Mouse (Mus musculus): ENCODE data around the gene Ddah1. TPM values are rescaled to one million over a fixed set of nuclear protein-coding genes. Genes with fewer than 3 reads are reported as not detected.

The Ddah1 gene
- polyA plus RNA-seq, 1 experiment: 69.3 TPM

GRCm38 (mm10) chr3:145798042-145798441 is 39.6 kb downstream of the Ddah1 start:
- no peak overlapping the region for H3K27ac ChIP-seq (ENCODE audit: insufficient read depth, low read length)
- no peaks in the 10 kb centered on the region for H3K27me3 ChIP-seq (ENCODE audit: control insufficient read depth, insufficient read depth, low read length)
- WGBS: 88% methylated on average over 10 of the region's 10 CpGs
- no peak overlapping the region for H3K4me3 ChIP-seq (replicated peaks; ENCODE audit: insufficient read depth, low read depth, low read length)
- no peak for DNase-seq
- TF ChIP-seq CTCF (IDR thresholded peaks at IDR 0.05; ENCODE audit: borderline replicate concordance, insufficient read depth, low read depth, low read length): no peak
- TF ChIP-seq POLR2A (IDR thresholded peaks at IDR 0.05; ENCODE audit: borderline replicate concordance, insufficient read depth, low read length): no peak
- H3K4me1 ChIP-seq (ENCODE audit: control insufficient read depth, insufficient read depth, low read length): no peaks in the 10 kb centered on the region

- no peak for TF ChIP-seq POLR2A (IDR thresholded peaks at IDR 0.05; ENCODE audit: borderline replicate concordance, insufficient read depth, low read length)
- TF ChIP-seq CTCF (IDR thresholded peaks at IDR 0.05; ENCODE audit: borderline replicate concordance, insufficient read depth, low read depth, low read length): no peak
- Histone ChIP-seq H3K4me3 (replicated peaks; ENCODE audit: insufficient read depth, low read depth, low read length) (no peak overlapping the region), H3K27ac (ENCODE audit: insufficient read depth, low read length) (no peak overlapping the region), H3K27me3 (ENCODE audit: control insufficient read depth, insufficient read depth, low read length) (no peaks in the 10 kb centered on the region), H3K4me1 (ENCODE audit: control insufficient read depth, insufficient read depth, low read length) (no peaks in the 10 kb centered on the region)
- no peak for DNase-seq
- 65% methylated on average over 6 of the region's 6 CpGs for WGBS
Measured at GRCm38 (mm10) chr3:145798751-145799188, 40.3 kb downstream of the Ddah1 start.

GRCm38 (mm10) chr3:145799365-145799764 is 40.9 kb downstream of the Ddah1 start:
- no peak for DNase-seq
- Histone ChIP-seq H3K4me1 (ENCODE audit: control insufficient read depth, insufficient read depth, low read length) (no peaks in the 10 kb centered on the region), H3K27me3 (ENCODE audit: control insufficient read depth, insufficient read depth, low read length) (no peaks in the 10 kb centered on the region), H3K4me3 (replicated peaks; ENCODE audit: insufficient read depth, low read depth, low read length) (no peak overlapping the region), H3K27ac (ENCODE audit: insufficient read depth, low read length) (no peak overlapping the region)
- TF ChIP-seq CTCF (IDR thresholded peaks at IDR 0.05; ENCODE audit: borderline replicate concordance, insufficient read depth, low read depth, low read length) (no peak), POLR2A (IDR thresholded peaks at IDR 0.05; ENCODE audit: borderline replicate concordance, insufficient read depth, low read length) (no peak)
- WGBS: 45% methylated on average over 3 of the region's 3 CpGs

- 80% methylated on average over 6 of the region's 6 CpGs for WGBS
- H3K4me1 ChIP-seq (ENCODE audit: control insufficient read depth, insufficient read depth, low read length): no peaks in the 10 kb centered on the region
- no peak overlapping the region for H3K4me3 ChIP-seq (replicated peaks; ENCODE audit: insufficient read depth, low read depth, low read length)
- no peak for DNase-seq
- TF ChIP-seq CTCF (IDR thresholded peaks at IDR 0.05; ENCODE audit: borderline replicate concordance, insufficient read depth, low read depth, low read length) (no peak), POLR2A (IDR thresholded peaks at IDR 0.05; ENCODE audit: borderline replicate concordance, insufficient read depth, low read length) (no peak)
- no peak overlapping the region for H3K27ac ChIP-seq (ENCODE audit: insufficient read depth, low read length)
- H3K27me3 ChIP-seq (ENCODE audit: control insufficient read depth, insufficient read depth, low read length): no peaks in the 10 kb centered on the region
Measured at GRCm38 (mm10) chr3:145802106-145802505, 43.6 kb downstream of the Ddah1 start.

- DNase-seq: no peak
- 47% methylated on average over 4 of the region's 4 CpGs for WGBS
- Histone ChIP-seq H3K4me1 (ENCODE audit: control insufficient read depth, insufficient read depth, low read length) (no peaks in the 10 kb centered on the region), H3K27me3 (ENCODE audit: control insufficient read depth, insufficient read depth, low read length) (no peaks in the 10 kb centered on the region), H3K27ac (ENCODE audit: insufficient read depth, low read length) (no peak overlapping the region), H3K4me3 (replicated peaks; ENCODE audit: insufficient read depth, low read depth, low read length) (no peak overlapping the region)
- TF ChIP-seq POLR2A (IDR thresholded peaks at IDR 0.05; ENCODE audit: borderline replicate concordance, insufficient read depth, low read length) (no peak), CTCF (IDR thresholded peaks at IDR 0.05; ENCODE audit: borderline replicate concordance, insufficient read depth, low read depth, low read length) (no peak)
Measured at GRCm38 (mm10) chr3:145805848-145806247, 47.4 kb downstream of the Ddah1 start.

- peak in 1 of 2 experiments; percentile 11 for DNase-seq
- no peak overlapping the region for H3K4me3 ChIP-seq (replicated peaks; ENCODE audit: insufficient read depth, low read depth, low read length)
- 22% methylated on average over 5 of the region's 5 CpGs for WGBS
- no peak overlapping the region for H3K27ac ChIP-seq (ENCODE audit: insufficient read depth, low read length)
- TF ChIP-seq CTCF (IDR thresholded peaks at IDR 0.05; ENCODE audit: borderline replicate concordance, insufficient read depth, low read depth, low read length) (no peak), POLR2A (IDR thresholded peaks at IDR 0.05; ENCODE audit: borderline replicate concordance, insufficient read depth, low read length) (no peak)
- H3K4me1 ChIP-seq (ENCODE audit: control insufficient read depth, insufficient read depth, low read length): no peaks in the 10 kb centered on the region
- H3K27me3 ChIP-seq (ENCODE audit: control insufficient read depth, insufficient read depth, low read length): no peaks in the 10 kb centered on the region
Measured at GRCm38 (mm10) chr3:145806502-145806901, 48.0 kb downstream of the Ddah1 start.

- TF ChIP-seq POLR2A (IDR thresholded peaks at IDR 0.05; ENCODE audit: borderline replicate concordance, insufficient read depth, low read length) (no peak), CTCF (IDR thresholded peaks at IDR 0.05; ENCODE audit: borderline replicate concordance, insufficient read depth, low read depth, low read length) (no peak)
- DNase-seq: no peak
- no peak overlapping the region for H3K27ac ChIP-seq (ENCODE audit: insufficient read depth, low read length)
Measured at GRCm38 (mm10) chr3:145816807-145817206, 58.3 kb downstream of the Ddah1 start.

GRCm38 (mm10) chr3:145817276-145817675 is 58.8 kb downstream of the Ddah1 start:
- Histone ChIP-seq H3K27me3 (ENCODE audit: control insufficient read depth, insufficient read depth, low read length) (no peaks in the 10 kb centered on the region), H3K4me3 (replicated peaks; ENCODE audit: insufficient read depth, low read depth, low read length) (no peak overlapping the region), H3K27ac (ENCODE audit: insufficient read depth, low read length) (no peak overlapping the region), H3K4me1 (ENCODE audit: control insufficient read depth, insufficient read depth, low read length) (no peaks in the 10 kb centered on the region)
- peak in 1 of 2 experiments; percentile 10 for DNase-seq
- 14% methylated on average over 6 of the region's 6 CpGs for WGBS
- TF ChIP-seq POLR2A (IDR thresholded peaks at IDR 0.05; ENCODE audit: borderline replicate concordance, insufficient read depth, low read length) (no peak), CTCF (IDR thresholded peaks at IDR 0.05; ENCODE audit: borderline replicate concordance, insufficient read depth, low read depth, low read length) (no peak)

More at GRCm38 (mm10) chr3:145816807-145817206, 58.3 kb downstream of the Ddah1 start:
- Histone ChIP-seq H3K4me3 (replicated peaks; ENCODE audit: insufficient read depth, low read depth, low read length) (no peak overlapping the region), H3K4me1 (ENCODE audit: control insufficient read depth, insufficient read depth, low read length) (no peaks in the 10 kb centered on the region), H3K27me3 (ENCODE audit: control insufficient read depth, insufficient read depth, low read length) (no peaks in the 10 kb centered on the region)
- WGBS: 79% methylated on average over 1 of the region's 1 CpGs
